Mouse (Mus musculus) CD4-positive helper T cell, adult 2 months (primary cell): ENCODE measurements around the gene Gpr137c.

ENCODE experiments used
- DNase-seq: peaks from one replicate; pipeline ENCODE4 v3.0.0-alpha.2; 2012; ENCODE audit warnings: low read depth, missing footprints, low spot score

Gpr137c gene

GRCm38 (mm10) chr14:45291608-45292007, 72.1 kb downstream of the Gpr137c start:
- no peak for DNase-seq

DNA sequence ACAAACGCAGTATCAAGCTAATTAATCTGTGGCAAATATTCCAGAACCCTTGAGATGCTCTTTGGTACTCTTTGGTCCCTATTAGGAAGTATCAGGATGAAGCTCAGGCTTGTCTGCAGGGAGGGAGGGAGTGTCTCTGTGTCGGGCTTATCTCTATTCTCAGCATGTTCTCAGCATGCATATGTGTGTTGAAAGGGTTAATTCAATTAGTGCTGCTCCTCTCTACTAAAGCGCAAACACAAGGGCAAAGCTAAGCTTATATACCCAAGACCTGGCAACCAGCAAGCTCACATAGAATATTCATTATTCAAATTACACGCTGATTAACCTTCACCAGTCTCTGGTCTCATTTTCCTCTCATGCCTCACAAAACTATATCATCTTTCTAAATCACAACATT, 84.4 kb downstream of the Gpr137c start:
- DNase-seq = no peak

- DNase-seq = no peak
These were observed 84.9 kb downstream of the Gpr137c start for GRCm38 (mm10) chr14:45304389-45304788.

GRCm38 (mm10) chr14:45305852-45306251, 86.3 kb downstream of the Gpr137c start:
- DNase-seq = no peak

GRCm38 (mm10) chr14:45307630-45308328, 88.3 kb downstream of the Gpr137c start:
- no peak for DNase-seq

DNA sequence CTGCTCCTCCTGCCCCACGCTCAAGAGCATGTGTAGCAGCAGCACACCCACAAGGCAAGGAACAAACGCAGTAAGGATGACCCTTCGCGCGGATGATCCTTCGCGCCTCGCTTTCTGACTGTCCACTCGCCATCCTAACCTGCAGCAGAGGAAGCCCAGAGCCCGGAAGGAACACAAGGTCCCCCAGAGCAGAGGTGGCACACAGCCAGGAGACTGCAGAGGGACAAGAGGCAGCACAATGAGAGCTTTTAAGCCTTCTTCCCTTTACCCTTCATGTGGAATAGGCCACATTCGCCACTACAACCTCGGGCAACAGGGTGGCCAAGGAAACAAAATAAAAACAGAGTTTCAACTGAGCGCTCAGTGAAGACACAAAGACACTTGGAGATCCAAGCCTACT, 90.1 kb downstream of the Gpr137c start:
- DNase-seq = no peak

DNA sequence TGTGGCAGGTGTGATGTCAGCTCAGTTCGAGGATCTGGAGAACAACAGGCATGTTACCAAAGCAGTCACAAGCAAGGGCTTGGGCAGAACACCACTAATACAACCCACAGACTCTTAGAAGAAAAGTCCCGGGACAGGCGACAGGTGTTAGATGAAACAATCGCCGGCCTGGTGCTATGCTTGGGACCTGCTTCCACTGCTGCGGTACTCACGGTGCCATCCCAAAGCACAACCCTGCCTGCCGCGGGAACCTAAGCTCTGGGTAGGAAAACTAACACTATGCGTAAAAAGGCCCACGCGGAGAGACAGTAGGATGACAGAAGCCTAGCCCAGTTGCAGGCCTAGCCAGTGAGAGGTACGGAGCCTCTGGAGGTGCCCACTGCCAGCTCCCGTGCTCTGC, 90.6 kb downstream of the Gpr137c start:
- DNase-seq = no peak

DNA sequence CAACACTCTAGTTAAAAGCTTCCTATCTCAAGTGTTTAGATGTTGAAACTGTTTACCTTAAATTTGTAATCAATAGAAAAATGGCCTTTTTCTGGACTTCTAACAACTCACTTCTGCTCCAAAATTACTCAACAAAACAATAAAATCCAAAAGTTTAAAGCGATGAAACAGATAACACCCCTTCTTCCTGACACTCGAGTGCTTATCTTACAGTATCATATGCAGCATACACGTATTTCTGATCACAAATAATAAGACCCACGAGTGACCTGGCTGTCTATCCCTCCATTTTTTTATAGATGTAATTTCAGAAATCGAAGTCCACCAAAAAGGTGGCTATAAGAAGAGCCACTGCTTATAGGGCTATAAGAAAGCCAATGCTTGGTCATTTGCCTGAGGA, 97.4 kb downstream of the Gpr137c start:
- DNase-seq = no peak

- DNase-seq = no peak
These were observed 98.4 kb downstream of the Gpr137c start for GRCm38 (mm10) chr14:45317921-45318411.

- DNase-seq = peak; percentile 89
These were observed 99.1 kb downstream of the Gpr137c start, which contains the start of gene Ero1l for GRCm38 (mm10) chr14:45318426-45319236. Gene Ero1l, minus strand, starts transcription at chr14:45318771.

GRCm38 (mm10) chr14:45319237-45319610, 99.7 kb downstream of the Gpr137c start:
- no peak for DNase-seq

DNA sequence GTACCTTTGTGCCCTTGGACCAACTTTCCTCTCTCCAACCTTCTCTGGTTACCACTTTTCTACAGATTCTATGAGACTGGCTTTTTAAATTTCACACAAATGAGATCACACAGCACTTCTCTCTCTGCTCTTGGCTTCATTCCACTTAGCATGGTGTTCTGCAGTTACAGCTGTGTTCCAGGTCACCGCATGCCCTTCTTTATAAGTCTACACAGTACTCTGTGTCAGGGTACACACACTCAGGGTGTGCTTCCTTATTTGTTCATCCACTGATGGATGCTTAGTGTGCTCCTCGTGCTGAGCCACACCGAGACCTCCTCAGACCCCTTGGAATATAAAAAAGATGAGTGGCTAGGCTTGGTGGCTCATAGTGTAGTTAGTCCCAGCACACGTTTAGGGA, 100.6 kb downstream of the Gpr137c start:
- no peak for DNase-seq

- no peak for DNase-seq
These were observed 101.5 kb downstream of the Gpr137c start for GRCm38 (mm10) chr14:45321067-45321466.

GRCm38 (mm10) chr14:45321622-45322021, 102.1 kb downstream of the Gpr137c start:
- no peak for DNase-seq

GRCm38 (mm10) chr14:45322450-45322849, 102.9 kb downstream of the Gpr137c start:
- no peak for DNase-seq

- no peak for DNase-seq
These were observed 103.8 kb downstream of the Gpr137c start for GRCm38 (mm10) chr14:45323320-45323719.

DNA sequence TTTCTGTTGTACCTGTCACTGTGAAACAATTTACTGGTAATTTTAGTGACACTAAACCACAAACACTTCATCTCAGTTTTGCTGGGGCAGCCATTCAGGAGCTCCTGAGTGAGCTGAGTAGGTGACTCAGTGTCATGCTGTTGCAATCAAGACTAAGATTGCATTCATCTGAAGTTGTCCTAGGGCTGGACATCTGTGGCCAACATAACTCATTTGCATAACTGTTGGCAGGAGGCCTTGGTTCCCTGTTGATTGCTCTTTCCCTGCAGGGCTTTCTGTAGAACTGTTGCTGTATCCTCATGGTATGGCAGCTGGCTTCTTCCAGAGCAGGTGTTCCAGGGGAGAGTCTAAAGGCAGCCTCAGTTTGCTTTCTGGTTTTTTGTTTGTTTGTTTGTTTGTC, 106.0 kb downstream of the Gpr137c start:
- DNase-seq = no peak

DNA sequence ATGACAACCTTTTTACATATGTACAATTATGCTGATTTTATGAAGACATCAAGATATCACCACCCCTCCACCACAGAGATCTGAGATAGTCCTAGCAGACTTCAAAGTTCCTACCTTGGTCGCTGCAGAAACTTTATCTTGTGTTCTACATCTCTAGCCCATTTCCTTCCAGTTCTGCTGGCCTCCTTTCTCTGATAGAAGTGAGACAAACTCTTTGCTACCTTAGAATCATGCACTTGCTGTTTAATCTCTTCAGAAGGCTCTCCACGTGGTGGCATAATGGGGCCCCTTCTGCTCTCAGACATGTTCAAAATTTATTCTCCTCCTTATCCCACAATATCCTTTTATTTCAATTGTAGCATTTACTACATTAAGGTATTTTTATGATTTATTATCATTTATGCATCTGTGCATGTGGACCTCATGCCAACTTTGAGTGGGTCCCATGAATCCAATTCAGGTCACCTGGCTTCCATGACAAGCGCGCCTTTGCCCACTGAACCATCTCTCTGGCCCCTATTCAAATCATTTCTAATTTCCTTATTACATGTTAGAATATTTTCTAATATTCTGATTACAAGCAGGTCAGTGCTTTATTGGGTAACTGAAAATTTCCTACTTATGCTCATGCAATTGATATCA, 108.7 kb downstream of the Gpr137c start:
- peak; percentile 55 for DNase-seq

GRCm38 (mm10) chr14:45329018-45329588, 109.6 kb downstream of the Gpr137c start:
- DNase-seq = no peak

DNA sequence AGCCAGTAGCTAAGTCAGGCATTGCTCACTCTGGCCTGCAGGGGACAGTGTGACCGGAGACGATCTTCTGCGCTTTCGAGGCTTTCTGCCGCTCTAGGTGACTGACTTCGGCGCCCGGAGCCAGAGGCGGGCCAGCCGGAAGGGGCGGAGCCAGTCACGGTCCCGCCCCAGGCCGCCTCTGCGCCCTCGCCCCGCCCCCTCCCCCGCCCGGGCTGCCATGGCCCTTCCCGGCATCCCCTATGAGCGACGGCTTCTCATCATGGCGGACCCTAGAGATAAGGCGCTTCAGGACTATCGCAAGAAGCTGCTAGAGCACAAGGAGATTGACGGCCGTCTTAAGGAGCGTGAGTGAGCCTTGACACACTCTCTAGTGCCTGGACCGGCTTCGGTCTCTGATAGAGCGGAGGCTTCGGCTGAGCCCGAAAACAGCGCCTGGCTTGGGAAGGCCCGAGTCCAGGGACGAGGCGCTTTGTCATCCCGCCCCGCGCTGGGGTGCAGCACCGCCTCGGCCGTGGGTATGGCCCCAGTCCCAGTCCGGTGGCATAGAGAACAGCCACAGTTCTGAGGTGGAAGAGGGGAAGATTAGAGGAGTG, 110.2 kb downstream of the Gpr137c start, which contains the start of gene Psmc6:
Gene Psmc6, plus strand, starts transcription at position 200 of the 593 bp plus-strand sequence.
- DNase-seq = peak; percentile 95
